Mouse (Mus musculus): ENCODE data around the gene Zfp677.

- TF ChIP-seq POLR2A (IDR thresholded peaks at IDR 0.05; ENCODE audit: control insufficient read depth, extremely low read depth, insufficient read depth, low read length, poor library complexity) (no peak), CTCF (IDR thresholded peaks at IDR 0.05; ENCODE audit: borderline replicate concordance, control insufficient read depth, extremely low read depth, insufficient read depth, low read length, poor library complexity) (no peak)
These were observed 486 bp downstream of the Zfp677 start for GRCm38 (mm10) chr17:21384057-21384411.
